Mouse (Mus musculus) stomach, embryonic 15.5 days (tissue): ENCODE results near the gene Gng7. TPM values are rescaled to one million over a fixed set of nuclear protein-coding genes. Genes with fewer than 3 reads are reported as not detected.

Experiments used
- ATAC-seq: fragments of 200-750 bp; cut with Nextera tagmentation; 2 replicates; pipeline ENCODE4 v1.8.0; 2017; ENCODE audit warnings: low read depth, moderate number of reproducible peaks, moderate TSS enrichment; ENCODE audit not compliant: insufficient read depth, low FRiP score
- H3K27ac ChIP-seq: fragments of 300-500 bp; sonication (generic); 2 replicates; pipeline ENCODE4 v1.5.1; 2015; ENCODE audit warnings: mild to moderate bottlenecking, inconsistent platforms
- H3K27me3 ChIP-seq: fragments of 300-500 bp; sonication (generic); replicated peaks from 2 replicates; pipeline ENCODE4 v1.6.1; 2015; ENCODE audit warnings: inconsistent platforms
- H3K36me3 ChIP-seq: fragments of 300-500 bp; sonication (generic); 2 replicates; pipeline ENCODE4 v1.6.1; 2015; ENCODE audit warnings: inconsistent platforms
- H3K4me1 ChIP-seq: fragments of 300-500 bp; sonication (generic); 2 replicates; pipeline ENCODE4 v1.6.1; 2015; ENCODE audit warnings: inconsistent platforms
- H3K4me2 ChIP-seq: fragments of 300-500 bp; sonication (generic); 2 replicates; pipeline ENCODE4 v1.6.1; 2015; ENCODE audit warnings: mild to moderate bottlenecking, inconsistent platforms
- H3K4me3 ChIP-seq: fragments of 300-500 bp; sonication (generic); replicated peaks from 2 replicates; pipeline ENCODE4 v1.5.1; 2015; ENCODE audit warnings: inconsistent platforms
- H3K9ac ChIP-seq: fragments of 300-500 bp; sonication (generic); 2 replicates; pipeline ENCODE4 v1.6.1; 2015; ENCODE audit warnings: inconsistent platforms
- H3K9me3 ChIP-seq: fragments of 300-500 bp; sonication (generic); 2 replicates; pipeline ENCODE4 v1.6.1; 2016; ENCODE audit warnings: inconsistent platforms
- WGBS: fragments of 180-500 bp; shearing (Covaris S2); methylation state at CpG from one replicate; pipeline ENCODE4 v1.1.7; 2015; 5-methylcytosine and 5-hydroxymethylcytosine counted together
- polyA plus RNA-seq: library from polyadenylated mRNA; unstranded; fragments of >200 nt; fragmentation: Nextera tagmentation; extraction: Ambion mirVana; gene quantifications from 2 replicates; pipeline ENCODE4 v1.2.1, GENCODE M21; 2015

Gene Gng7
- polyA plus RNA-seq, 1 experiment from 2014 or later, result 4.8 TPM

DNA sequence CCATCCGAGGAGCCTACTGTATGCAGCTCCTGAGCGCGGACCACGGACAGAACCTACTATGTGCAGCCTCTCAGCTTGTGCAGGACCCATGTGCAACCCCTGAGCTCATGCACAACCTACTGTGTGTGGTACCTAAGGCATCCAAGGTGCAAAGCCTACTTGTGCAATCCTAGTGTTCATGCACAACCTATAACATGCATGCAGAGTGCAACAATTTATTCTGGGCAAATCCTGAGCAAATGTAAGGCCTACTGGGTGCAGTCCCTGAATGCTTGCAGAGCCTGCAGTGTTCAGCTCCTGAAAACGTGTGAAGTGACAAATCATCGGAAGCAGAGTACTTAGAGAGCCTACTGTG lies 78.0 kb downstream of the Gng7 start:
- no peak for ATAC-seq
- H3K36me3 ChIP-seq, result no peaks in the 10 kb centered on the region
- peaks cover 3% of the 10 kb centered on the region; the same call in 1 of the 2 replicates for H3K27me3 ChIP-seq
- peak overlapping the region; percentile 40 for H3K4me3 ChIP-seq
- H3K27ac ChIP-seq, result peak overlapping the region; percentile 92
- H3K9ac ChIP-seq, result no peak overlapping the region
- H3K9me3 ChIP-seq, result no peaks in the 10 kb centered on the region
- 16% methylated on average over 6 of the region's 6 CpGs for WGBS
- peak overlapping the region; percentile 85 for H3K4me2 ChIP-seq
- peaks cover 87% of the 10 kb centered on the region for H3K4me1 ChIP-seq

DNA sequence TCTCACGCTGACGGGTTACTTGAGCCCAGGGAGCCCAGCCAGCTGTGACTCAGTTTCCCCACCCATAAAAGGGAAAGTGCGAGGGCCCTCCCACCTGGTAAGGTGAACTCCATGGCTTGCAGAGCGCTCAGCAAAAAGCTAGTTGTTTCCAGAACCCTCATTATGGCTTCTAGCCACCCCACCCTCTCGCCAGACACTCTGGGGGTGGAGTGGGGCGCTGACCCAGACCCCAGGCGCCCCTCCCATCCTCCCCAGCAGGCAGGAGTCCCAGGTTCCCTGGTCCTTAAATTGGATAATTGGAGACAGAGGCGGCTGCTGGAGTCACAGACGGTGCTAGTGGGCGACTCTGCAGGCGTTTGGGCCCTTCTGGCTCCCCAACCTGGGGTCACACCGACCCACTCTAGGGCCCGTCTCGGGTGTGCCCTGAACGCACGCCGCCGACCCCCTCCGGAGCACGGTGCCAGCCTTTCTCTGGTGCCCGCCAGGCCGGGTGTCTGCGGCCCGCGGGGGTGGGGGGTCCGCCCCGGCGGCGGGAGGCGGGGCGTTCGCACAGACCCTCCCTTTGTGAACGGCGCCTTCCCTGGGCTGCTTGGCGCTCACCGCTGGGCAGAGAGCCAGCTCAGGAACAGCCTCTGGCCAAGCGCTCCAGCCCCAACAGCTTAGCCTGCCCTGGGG lies 78.5 kb downstream of the Gng7 start:
- peak overlapping the region; percentile 20; the same call in 1 of the 2 replicates for H3K9ac ChIP-seq
- peak overlapping the region; percentile 40 for H3K4me3 ChIP-seq
- peaks cover 3% of the 10 kb centered on the region; the same call in 1 of the 2 replicates for H3K27me3 ChIP-seq
- no peaks in the 10 kb centered on the region for H3K9me3 ChIP-seq
- WGBS, result 2% methylated on average over 37 of the region's 37 CpGs
- H3K27ac ChIP-seq, result peak overlapping the region; percentile 92
- peaks cover 90% of the 10 kb centered on the region for H3K4me1 ChIP-seq
- ATAC-seq, result peak; percentile 15; the same call in 1 of the 2 replicates
- no peaks in the 10 kb centered on the region for H3K36me3 ChIP-seq
- peak overlapping the region; percentile 85 for H3K4me2 ChIP-seq

DNA sequence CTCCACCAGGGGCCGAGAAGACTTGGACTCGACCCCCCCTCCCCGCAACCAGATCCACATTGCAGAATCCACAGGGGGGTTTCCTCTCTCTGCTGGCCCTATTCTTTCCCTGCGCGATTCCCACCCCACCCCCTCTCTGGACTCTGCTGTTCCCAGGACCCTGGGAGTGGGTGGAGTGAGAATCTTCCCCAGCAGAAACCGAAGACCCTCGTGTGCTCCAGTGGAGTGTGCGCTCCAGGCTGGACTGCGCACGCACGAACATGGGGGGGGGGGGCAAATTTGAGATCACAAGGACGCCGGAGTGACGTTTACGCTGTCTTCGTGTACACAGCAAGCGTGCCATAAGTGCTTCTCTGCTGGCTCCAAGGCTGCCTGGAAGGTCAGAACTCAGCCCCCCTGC lies 79.0 kb downstream of the Gng7 start:
- H3K4me2 ChIP-seq, result peak overlapping the region; percentile 85
- no peaks in the 10 kb centered on the region for H3K36me3 ChIP-seq
- H3K4me3 ChIP-seq, result peak overlapping the region; percentile 40
- ATAC-seq, result no peak
- H3K27me3 ChIP-seq, result peaks cover 3% of the 10 kb centered on the region; the same call in 1 of the 2 replicates
- H3K27ac ChIP-seq, result 0 out of 2 replicates have a peak overlapping the region, but pooled peaks have one; percentile 92
- H3K9me3 ChIP-seq, result no peaks in the 10 kb centered on the region
- WGBS, result 11% methylated on average over 17 of the region's 17 CpGs
- no peak overlapping the region for H3K9ac ChIP-seq
- H3K4me1 ChIP-seq, result peaks cover 89% of the 10 kb centered on the region

DNA sequence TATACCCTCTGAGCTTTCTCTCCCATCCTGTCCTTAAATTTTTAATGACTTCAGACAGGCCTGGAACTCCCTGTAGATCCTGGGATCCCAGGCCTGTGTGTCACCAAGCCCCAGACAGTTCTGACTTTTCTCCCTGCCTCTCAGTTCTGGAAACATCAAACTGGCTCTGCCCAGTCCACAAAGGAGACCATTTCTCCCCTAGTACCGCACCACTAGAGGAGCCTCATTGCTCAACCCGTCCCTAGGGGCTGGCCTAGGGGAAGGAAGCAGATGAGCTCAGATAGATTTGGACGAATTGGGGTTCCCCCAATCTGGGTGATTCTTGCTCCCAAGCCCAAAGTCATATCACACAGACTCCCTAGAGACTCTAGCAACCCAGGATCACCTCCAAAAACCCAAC lies 79.5 kb downstream of the Gng7 start:
- Histone ChIP-seq H3K4me3 (no peak overlapping the region), H3K4me2 (peak overlapping the region; percentile 85; the same call in 1 of the 2 replicates), H3K4me1 (peaks cover 89% of the 10 kb centered on the region), H3K36me3 (no peaks in the 10 kb centered on the region), H3K9ac (no peak overlapping the region), H3K9me3 (no peaks in the 10 kb centered on the region), H3K27me3 (peaks cover 3% of the 10 kb centered on the region; the same call in 1 of the 2 replicates), H3K27ac (peak overlapping the region; percentile 92; the same call in 1 of the 2 replicates)
- no peak for ATAC-seq
- WGBS, result 35% methylated on average over 3 of the region's 3 CpGs

DNA sequence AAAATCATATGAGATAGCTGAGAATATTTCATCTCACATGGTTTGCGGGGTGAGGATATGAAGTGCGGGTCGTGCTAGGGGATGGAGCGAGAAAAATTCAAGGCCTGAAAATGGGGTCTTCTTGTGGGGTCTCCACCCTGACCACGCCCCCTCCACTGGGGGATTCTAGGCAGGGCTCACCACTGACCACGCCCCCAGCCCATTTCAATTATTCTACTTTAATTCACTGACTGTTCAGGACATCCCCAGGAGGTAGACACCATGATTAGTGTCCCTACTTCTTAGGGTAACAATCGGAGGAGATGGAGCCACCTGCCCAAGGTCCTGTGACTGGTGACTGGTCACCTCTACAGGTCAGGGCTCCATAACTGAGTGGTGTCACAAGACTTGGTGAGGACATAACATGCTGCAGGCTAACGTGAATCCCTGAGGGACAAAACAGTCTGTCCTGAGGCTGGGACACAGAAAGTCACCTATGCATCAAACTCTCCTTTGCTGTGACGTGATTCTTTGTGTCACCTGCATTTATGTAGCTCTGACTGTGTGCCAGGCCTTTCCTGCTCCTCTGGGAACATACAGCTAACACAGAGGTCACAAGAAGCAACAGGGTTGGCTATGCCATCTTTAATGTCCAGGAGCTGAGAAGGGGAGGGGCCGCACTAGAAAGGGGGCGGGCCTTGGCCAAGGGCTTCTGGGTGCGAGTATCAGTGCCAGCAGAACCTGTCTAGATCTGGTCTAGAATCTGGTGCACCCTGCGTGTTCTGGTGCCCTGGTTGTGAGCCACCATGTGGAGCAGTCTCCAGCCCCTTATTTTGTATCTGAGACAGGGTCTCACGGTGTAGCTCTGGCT lies 80.4 kb downstream of the Gng7 start:
- Histone ChIP-seq H3K27ac (peak overlapping the region; percentile 62; the same call in 1 of the 2 replicates), H3K9me3 (no peaks in the 10 kb centered on the region)

DNA sequence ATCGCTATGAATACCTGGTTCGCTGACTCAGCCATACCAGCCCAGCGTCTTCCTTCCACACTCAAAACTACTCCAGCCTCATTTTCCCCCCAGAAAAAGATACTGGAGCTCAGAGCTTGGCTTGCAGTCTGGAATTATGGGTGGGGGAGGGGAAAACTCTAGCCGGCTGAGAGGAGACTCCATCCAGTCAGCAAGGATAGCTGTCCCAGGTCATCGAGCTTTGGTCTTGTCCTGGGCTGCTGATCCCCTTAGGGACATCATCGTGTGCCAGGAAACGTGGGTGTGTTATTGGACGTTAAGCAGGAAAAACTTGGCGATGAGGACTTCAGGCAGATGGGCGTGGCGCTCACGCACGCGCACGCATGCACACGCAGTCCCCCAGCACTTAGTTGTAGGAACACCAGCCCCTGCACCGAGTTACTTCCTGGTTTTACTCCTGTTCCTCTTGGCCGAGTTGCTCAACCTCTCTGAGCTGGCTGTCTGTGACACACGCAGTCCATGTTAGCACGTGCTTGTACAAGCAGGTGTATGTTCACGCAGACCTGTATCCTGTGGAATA lies 81.2 kb downstream of the Gng7 start:
- ATAC-seq, result no peak
- 3% methylated on average over 21 of the region's 21 CpGs for WGBS
- peak overlapping the region; percentile 15; the same call in 1 of the 2 replicates for H3K4me3 ChIP-seq
- no peaks in the 10 kb centered on the region for H3K36me3 ChIP-seq
- H3K27me3 ChIP-seq, result peaks cover 3% of the 10 kb centered on the region; the same call in 1 of the 2 replicates
- peaks cover 79% of the 10 kb centered on the region for H3K4me1 ChIP-seq
- H3K27ac ChIP-seq, result peak overlapping the region; percentile 67
- H3K4me2 ChIP-seq, result peak overlapping the region; percentile 95
- H3K9me3 ChIP-seq, result no peaks in the 10 kb centered on the region
- H3K9ac ChIP-seq, result no peak overlapping the region

More for the DNA sequence above, 80.4 kb downstream of the Gng7 start:
- H3K4me2 ChIP-seq, result peak overlapping the region; percentile 95
- H3K4me3 ChIP-seq, result no peak overlapping the region
- H3K36me3 ChIP-seq, result no peaks in the 10 kb centered on the region
- peaks cover 83% of the 10 kb centered on the region for H3K4me1 ChIP-seq
- ATAC-seq, result no peak
- WGBS, result 53% methylated on average over 14 of the region's 14 CpGs
- H3K27me3 ChIP-seq, result peaks cover 3% of the 10 kb centered on the region; the same call in 1 of the 2 replicates
- no peak overlapping the region for H3K9ac ChIP-seq

DNA sequence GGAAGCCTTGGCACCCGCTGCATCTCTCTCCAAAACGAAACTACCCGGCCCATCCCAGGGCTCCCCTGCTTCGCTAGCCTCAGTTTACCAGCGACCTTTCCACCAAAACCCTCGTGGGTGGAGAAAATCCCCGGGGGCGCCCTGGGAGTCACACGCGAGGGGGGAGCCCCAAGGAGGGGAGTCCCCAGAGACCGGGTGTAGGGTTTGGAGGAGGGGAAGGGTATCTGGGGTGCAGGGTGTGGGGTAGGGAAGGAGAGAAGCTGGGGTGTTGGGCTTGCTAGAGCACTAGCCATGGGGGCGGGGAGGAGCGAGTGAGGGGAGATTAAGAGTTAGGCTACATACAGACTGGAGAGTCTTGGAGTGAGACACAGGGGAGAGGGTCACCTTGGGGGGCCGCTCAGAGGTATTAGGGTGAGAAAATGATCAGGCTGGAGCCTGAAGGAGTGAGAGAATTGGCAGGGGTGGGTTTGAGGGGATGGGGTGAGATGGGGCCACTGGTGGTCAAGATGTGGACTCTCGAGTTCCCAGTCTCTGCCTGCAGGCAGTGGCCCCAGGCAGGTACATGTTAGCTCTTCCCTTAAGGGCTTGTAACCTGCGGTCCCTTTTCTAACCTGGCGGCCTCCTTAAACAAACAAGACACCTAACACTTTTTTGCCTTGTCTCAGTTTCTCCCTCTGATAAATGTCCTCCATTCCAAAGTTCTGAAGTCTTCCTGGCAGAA lies 81.9 kb downstream of the Gng7 start:
- Histone ChIP-seq H3K4me2 (peak overlapping the region; percentile 95), H3K27ac (peak overlapping the region; percentile 67), H3K9me3 (no peaks in the 10 kb centered on the region), H3K4me3 (peak overlapping the region; percentile 67), H3K4me1 (peaks cover 73% of the 10 kb centered on the region), H3K9ac (no peak overlapping the region), H3K27me3 (peaks cover 3% of the 10 kb centered on the region; the same call in 1 of the 2 replicates), H3K36me3 (no peaks in the 10 kb centered on the region)
- WGBS, result 2% methylated on average over 17 of the region's 17 CpGs
- ATAC-seq, result no peak

DNA sequence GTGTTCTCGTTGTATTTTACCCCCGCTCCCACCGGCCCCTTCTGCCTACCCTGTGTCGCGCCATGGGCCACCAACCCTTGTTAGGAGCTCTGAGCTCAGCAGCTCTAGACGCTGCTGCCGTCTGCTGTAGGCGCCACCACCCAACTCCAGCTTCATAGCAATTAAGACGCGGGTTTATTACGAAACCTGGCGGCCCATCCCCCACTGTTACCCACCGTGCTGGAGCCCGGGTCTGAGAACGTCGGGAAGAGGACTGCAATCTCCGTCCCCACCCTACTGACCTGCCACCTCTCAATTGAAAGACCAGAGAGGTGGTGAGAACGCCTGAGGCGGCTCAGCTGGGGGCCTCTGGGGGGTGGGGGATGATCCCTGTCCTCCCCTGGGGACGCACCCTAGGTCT lies 82.5 kb downstream of the Gng7 start:
- H3K36me3 ChIP-seq, result no peaks in the 10 kb centered on the region
- peak overlapping the region; percentile 67 for H3K4me3 ChIP-seq
- H3K4me2 ChIP-seq, result peak overlapping the region; percentile 95
- H3K27me3 ChIP-seq, result peaks cover 3% of the 10 kb centered on the region; the same call in 1 of the 2 replicates
- no peak overlapping the region for H3K9ac ChIP-seq
- no peak for ATAC-seq
- WGBS, result 3% methylated on average over 20 of the region's 20 CpGs
- H3K4me1 ChIP-seq, result peaks cover 66% of the 10 kb centered on the region
- peak overlapping the region; percentile 67; the same call in 1 of the 2 replicates for H3K27ac ChIP-seq
- no peaks in the 10 kb centered on the region for H3K9me3 ChIP-seq

DNA sequence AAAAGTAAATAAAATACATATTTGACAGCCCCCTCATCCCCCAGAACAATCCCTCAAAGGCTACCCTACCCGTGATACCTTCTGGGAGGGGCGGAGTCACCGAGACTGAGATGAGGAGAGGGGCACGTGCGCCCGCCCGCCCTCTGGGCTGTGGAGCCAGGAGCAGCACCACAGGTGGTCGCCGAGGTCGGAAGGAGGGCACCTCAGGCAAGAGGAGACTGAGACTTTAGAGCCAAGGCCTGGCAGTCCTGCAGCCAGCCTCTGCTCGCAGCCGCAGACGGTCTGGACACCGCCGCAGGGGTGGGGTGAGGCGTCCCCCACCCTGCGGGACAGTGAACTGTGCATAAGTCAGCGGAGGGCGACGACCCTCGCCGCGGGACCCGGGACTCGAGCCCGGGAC lies 83.0 kb downstream of the Gng7 start:
- no peaks in the 10 kb centered on the region for H3K9me3 ChIP-seq
- WGBS, result 8% methylated on average over 26 of the region's 26 CpGs
- ATAC-seq, result no peak
- peak overlapping the region; percentile 95 for H3K4me2 ChIP-seq
- peak overlapping the region; percentile 67 for H3K4me3 ChIP-seq
- H3K27me3 ChIP-seq, result peaks cover 3% of the 10 kb centered on the region; the same call in 1 of the 2 replicates
- no peaks in the 10 kb centered on the region for H3K36me3 ChIP-seq
- H3K27ac ChIP-seq, result no peak overlapping the region
- H3K4me1 ChIP-seq, result peaks cover 61% of the 10 kb centered on the region
- H3K9ac ChIP-seq, result no peak overlapping the region

DNA sequence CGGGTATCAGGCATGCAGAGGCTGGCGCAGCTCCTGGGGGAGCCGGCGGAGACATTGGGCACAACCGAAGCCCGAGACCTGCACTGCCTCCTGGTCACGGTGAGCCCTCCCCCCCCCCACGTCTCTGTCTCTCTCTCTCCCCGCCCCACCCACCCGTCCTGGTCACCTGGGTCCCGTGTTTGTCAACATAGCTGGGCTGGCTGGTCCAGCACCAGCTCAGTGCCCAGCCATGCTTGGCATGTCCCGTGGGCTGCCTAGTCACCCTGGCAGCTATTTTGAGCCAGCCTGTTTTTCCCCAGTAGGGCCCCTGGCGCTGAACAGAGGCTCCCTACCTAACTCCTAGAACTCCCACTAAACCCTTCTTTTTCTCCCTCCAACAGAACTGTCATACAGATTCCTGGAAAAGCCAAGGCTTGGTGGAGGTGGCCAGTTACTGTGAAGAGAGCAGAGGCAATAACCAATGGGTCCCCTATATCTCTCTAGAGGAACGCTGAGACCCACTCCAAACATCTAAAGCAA lies 83.5 kb downstream of the Gng7 start:
- H3K4me3 ChIP-seq, result peak overlapping the region; percentile 67
- peaks cover 56% of the 10 kb centered on the region for H3K4me1 ChIP-seq
- 18% methylated on average over 10 of the region's 14 CpGs for WGBS

More for the DNA sequence above, 83.5 kb downstream of the Gng7 start:
- H3K27ac ChIP-seq, result no peak overlapping the region
- peak overlapping the region; percentile 95 for H3K4me2 ChIP-seq
- no peak for ATAC-seq
- peak overlapping the region; percentile 76; the same call in 1 of the 2 replicates for H3K9ac ChIP-seq
- H3K36me3 ChIP-seq, result no peaks in the 10 kb centered on the region
- peaks cover 3% of the 10 kb centered on the region; the same call in 1 of the 2 replicates for H3K27me3 ChIP-seq
- no peaks in the 10 kb centered on the region for H3K9me3 ChIP-seq
